ENCODE assay signal across 8 mouse cellular contexts in the genomic region with DNA sequence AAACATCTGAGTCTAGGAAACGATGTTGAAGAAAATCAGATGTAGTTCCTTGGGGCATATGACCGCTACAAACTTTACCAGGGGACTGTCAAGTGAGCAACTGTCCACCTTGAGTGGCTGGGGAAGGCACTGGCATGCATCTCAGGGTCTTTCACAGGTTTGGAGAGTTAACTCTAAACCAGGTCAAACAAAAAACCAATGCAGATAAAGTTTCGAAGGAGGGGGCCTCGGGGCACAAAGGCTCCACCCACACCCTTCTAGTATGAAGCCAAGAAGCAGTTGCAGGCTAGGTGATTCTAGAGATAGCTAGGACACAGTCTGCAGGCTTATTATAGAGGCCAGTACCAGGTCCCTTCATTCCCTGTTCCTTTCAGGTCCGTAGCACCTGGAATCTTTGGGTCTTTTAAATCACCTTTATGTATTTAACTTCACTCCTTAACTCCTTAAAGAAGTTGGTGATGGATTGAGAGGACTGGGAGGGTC. TPM values are rescaled to one million over a fixed set of nuclear protein-coding genes. Genes with fewer than 3 reads are reported as not detected.
A peak's percentile ranks its signal among the peaks of the same experiment; 100 is the strongest.
DNase-seq lines count a peak whose midpoint lies in the region; ATAC-seq and TF ChIP-seq lines count a peak whose summit lies in the region.

No protein-coding gene starts in this region.

- DNase-seq in cerebellum, adult 2 months: no peak
- no peak for DNase-seq in cerebellum, postnatal 36 days
- no peak for DNase-seq in spleen, adult 2 months (ENCODE audit: low read depth in 1 of 2, low spot score in 2 of 2)
- DNase-seq in spleen, postnatal 14 days (ENCODE audit: low spot score in 2 of 2): no peak
- DNase-seq in liver, adult 2 months (ENCODE audit: extremely low read depth, low read depth, low spot score): no peak
- DNase-seq in left cerebral cortex, postnatal 4 days: no peak
- DNase-seq in frontal cortex, adult 2 months (ENCODE audit: extremely low spot score in 1 of 2, low spot score in 1 of 2): no peak

- intact Hi-C loops in left cerebral cortex, postnatal 4 days (cut with DNase I): no loop called here

- no peak overlapping the region for H3K9ac ChIP-seq in liver, adult 2 months (ENCODE audit: low read depth, low read length)
- H3K9ac ChIP-seq in stomach, embryonic 15.5 days: peak overlapping the region; percentile 55; the same call in 1 of the 2 replicates

- H3K9me3 ChIP-seq in stomach, embryonic 15.5 days: no peaks in the 10 kb centered on the region

- TF ChIP-seq POLR2A in cerebellum, adult 2 months (IDR thresholded peaks at IDR 0.05; ENCODE audit: borderline replicate concordance, insufficient read depth, low read length): no peak
- TF ChIP-seq POLR2A in spleen, adult 2 months (IDR thresholded peaks at IDR 0.05; ENCODE audit: low read depth, low read length): no peak
- TF ChIP-seq POLR2A in liver, adult 2 months (IDR thresholded peaks at IDR 0.05; ENCODE audit: extremely low read depth, insufficient read depth, low read length): no peak

- H3K27me3 ChIP-seq in cerebellum, adult 2 months (ENCODE audit: control insufficient read depth, insufficient read depth, low read length): no peaks in the 10 kb centered on the region
- no peaks in the 10 kb centered on the region for H3K27me3 ChIP-seq in spleen, adult 2 months (ENCODE audit: control insufficient read depth, insufficient read depth, low read length)
- H3K27me3 ChIP-seq in liver, adult 2 months (ENCODE audit: control insufficient read depth, insufficient read depth, low read length): no peaks in the 10 kb centered on the region
- H3K27me3 ChIP-seq in stomach, embryonic 15.5 days (replicated peaks): no peaks in the 10 kb centered on the region

- no peaks in the 10 kb centered on the region for H3K79me2 ChIP-seq in liver, adult 2 months (ENCODE audit: control insufficient read depth, insufficient read depth, low read length)

- peak; percentile 45; the same call in 1 of the 2 replicates for ATAC-seq in stomach, embryonic 15.5 days (ENCODE audit: insufficient read depth, low FRiP score, low read depth)

- no peak for TF ChIP-seq CTCF in cerebellum, adult 2 months (IDR thresholded peaks at IDR 0.05; ENCODE audit: borderline replicate concordance, insufficient read depth, low read depth, low read length)
- no peak for TF ChIP-seq CTCF in spleen, adult 2 months (IDR thresholded peaks at IDR 0.05; ENCODE audit: extremely low read depth, insufficient read depth, insufficient read length, insufficient replicate concordance)
- no peak for TF ChIP-seq CTCF in liver, adult 2 months (IDR thresholded peaks at IDR 0.05; ENCODE audit: low read depth, low read length)

- H3K4me3 ChIP-seq in cerebellum, adult 2 months (replicated peaks; ENCODE audit: insufficient read depth, low read depth, low read length): peak overlapping the region; percentile 65
- peak overlapping the region; percentile 79; the same call in 1 of the 2 replicates for H3K4me3 ChIP-seq in spleen, adult 2 months (ENCODE audit: extremely low read depth, insufficient read depth, insufficient read length)
- peak overlapping the region; percentile 90; the same call in 1 of the 2 replicates for H3K4me3 ChIP-seq in liver, adult 2 months (ENCODE audit: insufficient read depth, low read depth, low read length)
- peak overlapping the region; percentile 79 for H3K4me3 ChIP-seq in stomach, embryonic 15.5 days (replicated peaks)

- no peaks in the 10 kb centered on the region for H3K36me3 ChIP-seq in spleen, adult 2 months (ENCODE audit: control insufficient read depth, insufficient read depth, low read length)
- H3K36me3 ChIP-seq in liver, adult 2 months (ENCODE audit: control insufficient read depth, insufficient read depth, low read length): no peaks in the 10 kb centered on the region
- no peaks in the 10 kb centered on the region for H3K36me3 ChIP-seq in stomach, embryonic 15.5 days

- H3K4me1 ChIP-seq in cerebellum, adult 2 months (ENCODE audit: control insufficient read depth, insufficient read depth, low read length): peaks cover 2% of the 10 kb centered on the region; the same call in 1 of the 2 replicates
- 0 out of 2 replicates have a peak, but pooled peaks cover 3% of the 10 kb centered on the region for H3K4me1 ChIP-seq in spleen, adult 2 months (ENCODE audit: control insufficient read depth, insufficient read depth, insufficient read length)
- H3K4me1 ChIP-seq in liver, adult 2 months (ENCODE audit: control insufficient read depth, insufficient read depth, low read length): no peaks in the 10 kb centered on the region
- 0 out of 2 replicates have a peak, but pooled peaks cover 3% of the 10 kb centered on the region for H3K4me1 ChIP-seq in stomach, embryonic 15.5 days

- peak overlapping the region; percentile 64 for H3K4me2 ChIP-seq in stomach, embryonic 15.5 days

- WGBS in cerebellum, adult 2 months: 48% methylated on average over 5 of the region's 5 CpGs
- WGBS in spleen, adult 2 months: 42% methylated on average over 5 of the region's 5 CpGs
- WGBS in liver, adult 2 months: 39% methylated on average over 5 of the region's 5 CpGs
- WGBS in stomach, embryonic 15.5 days: 9% methylated on average over 5 of the region's 5 CpGs

- H3K27ac ChIP-seq in cerebellum, adult 2 months (ENCODE audit: insufficient read depth, low read length): no peak overlapping the region
- H3K27ac ChIP-seq in spleen, adult 2 months (ENCODE audit: insufficient read depth, low read length): no peak overlapping the region
- H3K27ac ChIP-seq in liver, adult 2 months (replicated peaks; ENCODE audit: insufficient read depth, low read depth, low read length): no peak overlapping the region
- H3K27ac ChIP-seq in stomach, embryonic 15.5 days: peak overlapping the region; percentile 26; the same call in 1 of the 2 replicates

RNA-seq across cellular contexts. Expression of gene Dctd, which starts 10.5 kb away (rescaled TPM):
- 5.9 and 7.4 TPM in 2 replicates for polyA plus RNA-seq in cerebellum, adult 2 months (2012; rRNA removed)
- polyA plus RNA-seq in spleen, adult 2 months (2012; rRNA removed): 2.8 and 3.3 TPM in 2 replicates
- total RNA-seq in liver, adult 2 months (2014; rRNA removed): 0.09 and 0.54 TPM in 2 replicates
- polyA plus RNA-seq in liver, adult 2 months (2012; rRNA removed): 0.20 and 0.35 TPM in 2 replicates
- polyA plus RNA-seq in stomach, embryonic 15.5 days (2015; fragmentation: Nextera tagmentation; extraction: Ambion mirVana): 24.5 and 29.6 TPM in 2 replicates
- 10 to 100 TPM; 17.0 to 22.6 TPM for total RNA-seq in left cerebral cortex, postnatal 4 days (2021)
- polyA plus RNA-seq in frontal cortex, adult 2 months (2012; rRNA removed): 9.8 and 12.2 TPM in 2 replicates
